Comparison of ENCODE assay signal across 8 mouse cellular contexts in genomic region chr9:78520127-78520779, GRCm38 (mm10). TPM values are rescaled to one million over a fixed set of nuclear protein-coding genes. Genes with fewer than 3 reads are reported as not detected.
DNase-seq lines count a peak whose midpoint lies in the region; ATAC-seq and TF ChIP-seq lines count a peak whose summit lies in the region.

No protein-coding gene starts in this region.

- peak overlapping the region; percentile 88 for H3K4me2 ChIP-seq in hindbrain, embryonic 16.5 days (ENCODE audit: low read length)
- peak overlapping the region; percentile 86 for H3K4me2 ChIP-seq in liver, embryonic 11.5 days
- H3K4me2 ChIP-seq in neural tube, embryonic 15.5 days = peak overlapping the region; percentile 88

- peak overlapping the region; percentile 41 for H3K4me3 ChIP-seq in left cerebral cortex, adult 2 months
- H3K4me3 ChIP-seq in embryonic facial prominence, embryonic 10.5 days = peak overlapping the region; percentile 77
- peak overlapping the region; percentile 53 for H3K4me3 ChIP-seq in hindbrain, embryonic 16.5 days (ENCODE audit: low read length)
- H3K4me3 ChIP-seq in liver, embryonic 11.5 days (ENCODE audit: low read depth, low read length) = peak overlapping the region; percentile 60
- peak overlapping the region; percentile 49 for H3K4me3 ChIP-seq in neural tube, embryonic 15.5 days (replicated peaks)

- ATAC-seq in hindbrain, embryonic 16.5 days = peak; percentile 77
- ATAC-seq in liver, embryonic 11.5 days (replicated peaks; ENCODE audit: low FRiP score) = peak; percentile 40
- ATAC-seq in neural tube, embryonic 15.5 days (ENCODE audit: low FRiP score) = peak; percentile 80

- H3K4me1 ChIP-seq in embryonic facial prominence, embryonic 10.5 days = peaks cover 18% of the 10 kb centered on the region
- peaks cover 7% of the 10 kb centered on the region for H3K4me1 ChIP-seq in hindbrain, embryonic 16.5 days (ENCODE audit: control insufficient read depth, insufficient read depth, low read depth, low read length)
- H3K4me1 ChIP-seq in liver, embryonic 11.5 days (replicated peaks; ENCODE audit: control insufficient read depth, insufficient read depth, low read length) = peaks cover 21% of the 10 kb centered on the region
- peaks cover 21% of the 10 kb centered on the region for H3K4me1 ChIP-seq in neural tube, embryonic 15.5 days

- DNase-seq in left cerebral cortex, adult 2 months (ENCODE audit: extremely low spot score in 1 of 2, low spot score in 2 of 2) = no peak
- no peak for DNase-seq in left cerebral cortex, adult 8-10 months (ENCODE audit: low spot score in 2 of 2)
- DNase-seq in embryonic facial prominence, embryonic 10.5 days (ENCODE audit: low spot score) = peak; percentile 92
- DNase-seq in liver, embryonic 11.5 days (ENCODE audit: low spot score) = peak; percentile 64
- DNase-seq in right cerebral cortex, adult 2 months (ENCODE audit: low spot score in 2 of 2) = no peak
- DNase-seq in thymus, postnatal 0 days (ENCODE audit: low spot score) = no peak

- no peak for TF ChIP-seq CTCF in left cerebral cortex, adult 2 months (IDR thresholded peaks at IDR 0.05)

- H3K27me3 ChIP-seq in embryonic facial prominence, embryonic 10.5 days (replicated peaks; ENCODE audit: low read depth, poor library complexity, severe bottlenecking) = no peaks in the 10 kb centered on the region
- no peaks in the 10 kb centered on the region for H3K27me3 ChIP-seq in hindbrain, embryonic 16.5 days (replicated peaks; ENCODE audit: control insufficient read depth, insufficient read depth, low read length)
- no peaks in the 10 kb centered on the region for H3K27me3 ChIP-seq in liver, embryonic 11.5 days (replicated peaks; ENCODE audit: control insufficient read depth, insufficient read depth, low read length)
- H3K27me3 ChIP-seq in neural tube, embryonic 15.5 days (replicated peaks) = no peaks in the 10 kb centered on the region

- H3K27ac ChIP-seq in left cerebral cortex, adult 2 months = no peak overlapping the region
- peak overlapping the region; percentile 94 for H3K27ac ChIP-seq in embryonic facial prominence, embryonic 10.5 days (replicated peaks)
- peak overlapping the region; percentile 79 for H3K27ac ChIP-seq in hindbrain, embryonic 16.5 days (ENCODE audit: low read depth, low read length)
- H3K27ac ChIP-seq in liver, embryonic 11.5 days (ENCODE audit: low read depth, low read length) = peak overlapping the region; percentile 60; the same call in 1 of the 2 replicates
- H3K27ac ChIP-seq in neural tube, embryonic 15.5 days (replicated peaks) = peak overlapping the region; percentile 77

- WGBS in embryonic facial prominence, embryonic 10.5 days = 1% methylated on average over 15 of the region's 15 CpGs
- 7% methylated on average over 15 of the region's 15 CpGs for WGBS in hindbrain, embryonic 16.5 days
- 15% methylated on average over 15 of the region's 15 CpGs for WGBS in liver, embryonic 11.5 days
- WGBS in neural tube, embryonic 15.5 days = 4% methylated on average over 15 of the region's 15 CpGs

- peak overlapping the region; percentile 70 for H3K9ac ChIP-seq in hindbrain, embryonic 16.5 days (ENCODE audit: low read depth, low read length)
- H3K9ac ChIP-seq in liver, embryonic 11.5 days (ENCODE audit: low read depth, low read length) = peak overlapping the region; percentile 63
- peak overlapping the region; percentile 61 for H3K9ac ChIP-seq in neural tube, embryonic 15.5 days (replicated peaks)

- peaks cover 29% of the 10 kb centered on the region for H3K36me3 ChIP-seq in embryonic facial prominence, embryonic 10.5 days (replicated peaks)
- no peaks in the 10 kb centered on the region for H3K36me3 ChIP-seq in hindbrain, embryonic 16.5 days (ENCODE audit: control insufficient read depth, insufficient read depth, low read length)
- H3K36me3 ChIP-seq in liver, embryonic 11.5 days (ENCODE audit: control insufficient read depth, insufficient read depth, low read length) = peaks cover 3% of the 10 kb centered on the region; the same call in 1 of the 2 replicates
- H3K36me3 ChIP-seq in neural tube, embryonic 15.5 days = no peaks in the 10 kb centered on the region

- intact Hi-C loops in left cerebral cortex, adult 2 months (cut with DNase I) = no loop called here

- H3K9me3 ChIP-seq in embryonic facial prominence, embryonic 10.5 days = no peaks in the 10 kb centered on the region
- H3K9me3 ChIP-seq in hindbrain, embryonic 16.5 days (ENCODE audit: control insufficient read depth, low read length) = no peaks in the 10 kb centered on the region
- no peaks in the 10 kb centered on the region for H3K9me3 ChIP-seq in liver, embryonic 11.5 days (ENCODE audit: control insufficient read depth, low read length)
- no peaks in the 10 kb centered on the region for H3K9me3 ChIP-seq in neural tube, embryonic 15.5 days (replicated peaks)

RNA-seq across cellular contexts. Expression of gene Eef1a1, which starts 31.3 kb away (rescaled TPM):
- total RNA-seq in left cerebral cortex, adult 2 months (2021) = 1,000 to 10,000 TPM; 2,077 to 2,174 TPM
- total RNA-seq in left cerebral cortex, adult 8-10 months (2022) = 1,000 to 10,000 TPM; 2,343 to 2,844 (median 2,594) TPM
- polyA plus RNA-seq in embryonic facial prominence, embryonic 10.5 days (2016; fragmentation: Nextera tagmentation; extraction: Ambion mirVana) = 3,747 and 3,838 TPM in 2 replicates
- polyA plus RNA-seq in hindbrain, embryonic 16.5 days (2015; fragmentation: Nextera tagmentation; extraction: Ambion mirVana) = 2,954 and 2,983 TPM in 2 replicates
- 4,536 and 4,551 TPM in 2 replicates for polyA plus RNA-seq in liver, embryonic 11.5 days (2014; fragmentation: Nextera tagmentation; extraction: Ambion mirVana)
- polyA plus RNA-seq in neural tube, embryonic 15.5 days (2015; fragmentation: Nextera tagmentation; extraction: Ambion mirVana) = 2,707 and 3,339 TPM in 2 replicates
- polyA plus RNA-seq in thymus, postnatal 0 days (2015; fragmentation: Nextera tagmentation; extraction: Ambion mirVana) = 3,927 and 4,011 TPM in 2 replicates

Comparison
In these comparisons a context has a peak if more than half of its experiments do, and no peak if none do; other contexts are left out.
1. DNase-seq: peak in embryonic facial prominence, embryonic 10.5 days (single experiment) and liver, embryonic 11.5 days (single experiment); none in left cerebral cortex, adult 2 months (0 of 2), left cerebral cortex, adult 8-10 months (0 of 2), right cerebral cortex, adult 2 months (0 of 2) and thymus, postnatal 0 days (single experiment).
2. Peak in every context shown above with its lines, with median percentiles within 50 percentile points of each other: H3K4me3 ChIP-seq, ATAC-seq, H3K4me2 ChIP-seq and H3K9ac ChIP-seq.